Comparison of ENCODE assay signal across 8 mouse cellular contexts in the genomic region with DNA sequence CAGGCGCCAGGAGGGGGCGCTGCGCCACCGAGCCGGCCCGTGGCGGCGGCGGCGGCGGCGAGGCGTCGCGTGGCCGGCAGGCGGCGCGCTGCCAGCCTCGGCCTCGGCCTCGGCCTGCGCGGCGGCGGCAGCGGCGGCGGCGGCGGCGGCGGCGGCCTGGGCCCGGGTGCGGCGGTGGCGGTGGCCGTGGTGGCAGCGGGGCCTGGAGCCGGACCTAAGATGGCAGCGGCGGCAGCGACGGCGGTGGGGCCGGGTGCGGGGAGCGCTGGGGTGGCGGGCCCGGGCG. TPM values are rescaled to one million over a fixed set of nuclear protein-coding genes. Genes with fewer than 3 reads are reported as not detected.
A peak's percentile ranks its signal among the peaks of the same experiment; 100 is the strongest.
DNase-seq lines count a peak whose midpoint lies in the region; ATAC-seq and TF ChIP-seq lines count a peak whose summit lies in the region.

Carm1 (plus strand) TSS at position 106 of the 286 bp plus-strand sequence.

- H3K27ac ChIP-seq in lung, embryonic 15.5 days, result peak within 1 kb of the TSS; percentile 97
- peak within 1 kb of the TSS; percentile 84 for H3K27ac ChIP-seq in bone marrow, adult 2 months (ENCODE audit: control insufficient read depth, insufficient read depth, low read depth, low read length, poor library complexity)
- peak within 1 kb of the TSS; percentile 97 for H3K27ac ChIP-seq in intestine, postnatal 0 days (ENCODE audit: low read depth, low read length)
- H3K27ac ChIP-seq in liver, postnatal 0 days (ENCODE audit: low read depth), result peak within 1 kb of the TSS; percentile 95

- no peaks in the 10 kb centered on the region for H3K9me3 ChIP-seq in lung, embryonic 15.5 days
- H3K9me3 ChIP-seq in intestine, postnatal 0 days (ENCODE audit: control insufficient read depth), result no peaks in the 10 kb centered on the region
- no peaks in the 10 kb centered on the region for H3K9me3 ChIP-seq in liver, postnatal 0 days (ENCODE audit: low read length)

- H3K4me1 ChIP-seq in lung, embryonic 15.5 days, result peaks cover 27% of the 10 kb centered on the region
- H3K4me1 ChIP-seq in bone marrow, adult 2 months (ENCODE audit: control insufficient read depth, insufficient read depth, low read length), result no peaks in the 10 kb centered on the region
- no peaks in the 10 kb centered on the region; the same call in 1 of the 2 replicates for H3K4me1 ChIP-seq in intestine, postnatal 0 days (replicated peaks; ENCODE audit: control insufficient read depth, insufficient read depth, low read length)
- H3K4me1 ChIP-seq in liver, postnatal 0 days (ENCODE audit: insufficient read depth), result peaks cover 23% of the 10 kb centered on the region

- 1% methylated on average over 41 of the region's 52 CpGs for WGBS in lung, embryonic 15.5 days
- 24% methylated on average over 52 of the region's 52 CpGs for WGBS in bone marrow, adult 2 months
- 1% methylated on average over 21 of the region's 52 CpGs for WGBS in intestine, postnatal 0 days
- 3% methylated on average over 20 of the region's 52 CpGs for WGBS in liver, postnatal 0 days (ENCODE audit: insufficient replicate concordance)

- no peak for TF ChIP-seq POLR2A in bone marrow, adult 2 months (IDR thresholded peaks at IDR 0.05; ENCODE audit: borderline replicate concordance, control insufficient read depth, low read depth, low read length)

- ATAC-seq in lung, embryonic 15.5 days (ENCODE audit: borderline replicate concordance, extremely low read depth, low FRiP score, low TSS enrichment), result no peak; the same call in 1 of the 2 replicates
- ATAC-seq in intestine, postnatal 0 days, result no peak
- no peak for ATAC-seq in liver, postnatal 0 days

- peaks cover 9% of the 10 kb centered on the region; the same call in 1 of the 2 replicates for H3K36me3 ChIP-seq in lung, embryonic 15.5 days
- H3K36me3 ChIP-seq in intestine, postnatal 0 days (ENCODE audit: control insufficient read depth, insufficient read depth), result peaks cover 6% of the 10 kb centered on the region; the same call in 1 of the 2 replicates
- H3K36me3 ChIP-seq in liver, postnatal 0 days (replicated peaks; ENCODE audit: insufficient read depth, low read length), result peaks cover 11% of the 10 kb centered on the region

- no peak for TF ChIP-seq CTCF in bone marrow, adult 2 months (IDR thresholded peaks at IDR 0.05; ENCODE audit: control insufficient read depth, insufficient read depth, low read length)
- TF ChIP-seq CTCF in intestine, postnatal 0 days (IDR thresholded peaks at IDR 0.05; ENCODE audit: low read depth), result no peak
- TF ChIP-seq CTCF in liver, postnatal 0 days (IDR thresholded peaks at IDR 0.05; ENCODE audit: low read depth), result no peak

- no peak for DNase-seq in lung, postnatal 14 days
- no peak for DNase-seq in gastrocnemius, postnatal 36 days
- DNase-seq in liver, postnatal 0 days, result no peak
- no peak for DNase-seq in cerebellum, adult 8-10 months
- DNase-seq in retina, embryonic 14.5 days (ENCODE audit: low spot score), result no peak

- no peaks in the 10 kb centered on the region for H3K27me3 ChIP-seq in lung, embryonic 15.5 days
- H3K27me3 ChIP-seq in intestine, postnatal 0 days (replicated peaks; ENCODE audit: control insufficient read depth, insufficient read depth, low read length), result no peaks in the 10 kb centered on the region
- H3K27me3 ChIP-seq in liver, postnatal 0 days (ENCODE audit: insufficient read depth, low read length), result no peaks in the 10 kb centered on the region

- peak within 1 kb of the TSS; percentile 89 for H3K4me3 ChIP-seq in lung, embryonic 15.5 days
- peak within 1 kb of the TSS; percentile 96 for H3K4me3 ChIP-seq in bone marrow, adult 2 months (replicated peaks; ENCODE audit: control insufficient read depth, low read depth, low read length)
- H3K4me3 ChIP-seq in intestine, postnatal 0 days (ENCODE audit: low read depth, low read length), result peak within 1 kb of the TSS; percentile 72
- H3K4me3 ChIP-seq in liver, postnatal 0 days (ENCODE audit: low read depth, low read length), result peak within 1 kb of the TSS; percentile 81

- intact Hi-C loops in gastrocnemius, postnatal 36 days (cut with DNase I), result no loop called here

- peak within 1 kb of the TSS; percentile 99 for H3K9ac ChIP-seq in lung, embryonic 15.5 days
- H3K9ac ChIP-seq in intestine, postnatal 0 days (ENCODE audit: low read depth, low read length), result peak within 1 kb of the TSS; percentile 86
- H3K9ac ChIP-seq in liver, postnatal 0 days (replicated peaks), result peak within 1 kb of the TSS; percentile 98

- H3K4me2 ChIP-seq in lung, embryonic 15.5 days, result peak within 1 kb of the TSS; percentile 77
- H3K4me2 ChIP-seq in intestine, postnatal 0 days (replicated peaks; ENCODE audit: low read depth), result peak within 1 kb of the TSS; percentile 75
- H3K4me2 ChIP-seq in liver, postnatal 0 days (ENCODE audit: low read depth, low read length), result peak within 1 kb of the TSS; percentile 91

- no peak for TF ChIP-seq EP300 in liver, postnatal 0 days (IDR thresholded peaks at IDR 0.05; ENCODE audit: low read depth)

RNA-seq across cellular contexts. Expression of gene Carm1, which starts in this region (rescaled TPM):
- polyA plus RNA-seq in lung, embryonic 15.5 days (2015; fragmentation: Nextera tagmentation; extraction: Ambion mirVana), result 43.7 and 47.3 TPM in 2 replicates
- polyA plus RNA-seq in bone marrow, adult 2 months (2011; ENCODE audit: insufficient read depth, insufficient read length, low replicate concordance, missing spikeins), result 29.7 and 37.6 TPM in 2 replicates
- total RNA-seq in gastrocnemius, postnatal 36 days (2021), result 10 to 100 TPM; 63.0 to 65.2 TPM
- 10.0 and 11.9 TPM in 2 replicates for polyA plus RNA-seq in intestine, postnatal 0 days (2015; fragmentation: Nextera tagmentation; extraction: Ambion mirVana)
- polyA plus RNA-seq in liver, postnatal 0 days (2015; fragmentation: Nextera tagmentation; extraction: Ambion mirVana), result 8.6 TPM in 2 replicates
